Mouse (Mus musculus) adipocyte (in vitro differentiated cells): ENCODE measurements at regions not wholly inside any gene's neighbourhood (a gene's known extent, or its start where the extent isn't known, plus 50 kb on each side); places are given as distances from the start of the nearest gene placed in this dataset.

ENCODE experiments used
- DNase-seq: peaks from one replicate; pipeline ENCODE4 v3.0.0-alpha.2; 2016; ENCODE audit warnings: low spot score

- no peak for DNase-seq
These were observed 52.3 kb upstream of the Cux1 start for GRCm38 (mm10) chr5:136619315-136620231.

GRCm38 (mm10) chr5:136620234-136620633 is 52.9 kb upstream of the Cux1 start:
- no peak for DNase-seq

DNA sequence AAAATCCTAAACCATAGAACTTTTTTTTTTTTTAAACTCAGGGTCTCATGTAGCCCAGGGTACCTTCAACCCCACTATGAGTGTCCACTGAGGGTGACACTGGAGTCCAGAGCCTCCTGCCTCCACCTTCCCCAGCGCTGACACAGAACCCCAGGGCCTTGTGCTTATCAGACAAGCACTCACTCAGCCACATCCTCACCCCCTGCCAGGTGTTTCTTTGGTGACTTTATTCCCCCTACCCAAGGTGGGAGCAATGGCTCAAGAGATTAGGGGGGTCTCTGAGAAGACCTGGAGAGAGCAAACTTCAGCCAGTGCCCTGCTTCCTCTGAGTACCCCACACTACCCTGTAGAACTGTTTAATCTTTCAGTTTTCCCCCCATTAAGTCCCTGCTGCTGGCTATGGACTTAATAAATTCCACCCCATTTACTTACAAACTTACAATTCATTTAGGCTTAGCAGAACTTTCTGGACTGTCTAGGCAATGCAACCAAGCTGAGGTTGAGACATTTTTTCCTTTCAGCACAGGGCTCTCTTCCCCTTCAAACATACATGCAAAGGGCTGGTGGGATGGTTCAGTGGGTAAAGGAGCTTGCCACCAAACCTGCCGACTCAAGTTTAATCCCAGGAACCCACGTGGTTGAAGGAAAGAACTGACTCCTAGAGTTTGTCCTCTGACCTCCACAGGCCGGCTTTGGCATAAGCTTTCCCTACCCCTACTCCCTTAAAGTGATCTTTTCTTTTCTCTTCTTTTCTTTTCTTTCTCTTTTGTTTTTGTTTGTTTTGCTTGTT is 54.2 kb upstream of the Cux1 start:
- no peak for DNase-seq

DNA sequence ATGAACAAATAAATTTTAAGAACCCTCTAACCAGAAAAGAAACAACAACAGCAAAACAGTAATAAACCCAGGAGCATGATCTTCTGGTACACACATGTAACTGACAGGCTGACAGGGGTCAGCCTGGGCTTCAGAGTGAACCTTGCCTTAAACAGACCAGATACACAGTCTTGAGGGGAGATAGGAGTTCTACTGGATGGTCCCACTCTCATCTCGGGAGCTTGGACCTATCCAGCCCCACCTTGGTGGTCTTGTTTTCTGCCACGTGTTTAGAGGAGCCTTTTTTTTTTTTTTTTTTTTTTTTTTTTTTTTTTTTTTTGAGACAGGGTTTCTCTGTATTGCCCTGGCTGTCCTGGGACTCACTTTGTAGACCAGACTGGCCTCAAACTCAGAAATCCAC is 54.9 kb upstream of the Cux1 start:
- DNase-seq = no peak

DNA sequence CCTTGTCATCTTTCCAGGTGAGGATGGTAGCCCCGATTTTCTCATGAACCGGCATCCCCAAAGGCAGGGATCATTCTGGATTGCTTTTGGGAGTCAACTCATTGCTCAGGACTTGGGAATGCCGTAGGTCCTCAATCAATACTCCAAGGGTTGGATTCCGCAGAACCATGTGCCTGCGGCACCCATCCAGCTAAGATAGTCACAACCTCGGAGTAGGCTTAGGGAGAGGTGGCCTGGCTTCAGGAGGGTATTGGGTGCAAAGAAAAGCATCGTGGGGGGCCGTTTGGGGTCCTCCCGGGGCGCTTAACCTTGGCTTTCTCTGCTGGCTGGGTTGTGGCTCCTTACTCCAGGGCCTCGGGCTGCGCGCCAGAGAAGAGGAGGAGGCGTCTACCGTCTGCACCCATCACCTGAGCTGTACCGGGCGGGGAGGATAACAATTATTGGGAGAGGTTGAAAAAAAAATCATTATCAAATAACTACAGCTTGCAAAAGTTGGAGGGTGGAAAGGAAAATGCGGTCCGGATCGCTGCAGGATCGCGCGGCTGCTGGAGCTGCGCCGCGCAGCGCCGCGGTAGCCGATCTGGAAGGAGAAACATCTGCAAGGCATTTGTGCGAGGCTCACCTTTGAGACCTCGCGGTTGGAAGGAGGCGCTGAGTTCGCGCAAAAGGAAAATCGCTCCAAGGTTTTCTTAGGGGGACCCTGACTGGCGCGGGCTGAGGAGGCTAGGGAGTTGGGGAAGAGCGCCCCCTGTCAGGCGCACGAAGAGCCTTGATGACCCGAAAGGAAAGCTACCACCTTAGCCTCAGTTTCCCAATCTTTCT is 55.6 kb upstream of the Cux1 start:
- DNase-seq = peak; percentile 74

- DNase-seq = no peak
These were observed 56.5 kb upstream of the Cux1 start for GRCm38 (mm10) chr5:136623791-136624190.

DNA sequence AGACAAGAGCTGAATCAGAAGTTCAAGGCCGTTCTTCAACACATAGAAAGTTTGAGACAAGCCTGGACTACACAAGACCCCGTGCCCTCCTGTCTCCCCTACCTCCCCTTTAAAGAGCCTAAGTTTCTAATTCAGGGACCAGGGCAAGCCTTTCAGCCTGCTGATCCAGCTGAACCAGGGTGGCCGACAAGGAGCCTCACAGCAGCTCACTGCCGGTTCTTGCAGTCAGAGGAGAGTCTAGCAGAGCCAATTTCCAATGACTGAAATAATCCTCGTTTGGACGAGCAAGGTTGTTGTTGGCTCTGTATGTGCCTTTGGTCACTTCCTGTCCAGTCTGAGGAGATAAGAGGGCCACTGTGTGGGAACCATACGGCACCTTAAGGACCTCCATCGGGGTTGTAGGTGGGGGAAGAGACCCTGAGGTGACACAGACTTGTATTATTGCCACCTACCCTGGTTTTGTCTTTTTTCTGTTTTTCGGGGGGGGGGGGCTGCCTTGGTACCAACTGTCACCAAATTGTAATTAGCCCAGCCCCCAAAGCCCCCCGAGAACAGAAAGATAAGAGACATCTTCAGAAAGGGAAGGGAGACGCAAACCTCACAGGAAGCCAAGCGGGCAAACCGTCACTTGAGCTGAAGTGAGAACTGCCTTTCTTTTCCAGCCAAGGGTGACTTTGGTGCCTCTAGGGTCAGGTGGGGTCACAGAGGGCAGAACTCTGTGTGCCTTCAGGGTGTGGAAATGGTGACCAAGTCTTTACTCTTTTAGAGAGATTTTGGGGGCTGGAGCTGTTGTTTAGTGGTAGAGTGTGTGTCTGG is 58.1 kb upstream of the Cux1 start:
- no peak for DNase-seq

GRCm38 (mm10) chr5:136626142-136626771 is 59.0 kb upstream of the Cux1 start:
- no peak for DNase-seq

GRCm38 (mm10) chr5:136626891-136627290 is 59.6 kb upstream of the Cux1 start:
- DNase-seq = peak; percentile 53

DNA sequence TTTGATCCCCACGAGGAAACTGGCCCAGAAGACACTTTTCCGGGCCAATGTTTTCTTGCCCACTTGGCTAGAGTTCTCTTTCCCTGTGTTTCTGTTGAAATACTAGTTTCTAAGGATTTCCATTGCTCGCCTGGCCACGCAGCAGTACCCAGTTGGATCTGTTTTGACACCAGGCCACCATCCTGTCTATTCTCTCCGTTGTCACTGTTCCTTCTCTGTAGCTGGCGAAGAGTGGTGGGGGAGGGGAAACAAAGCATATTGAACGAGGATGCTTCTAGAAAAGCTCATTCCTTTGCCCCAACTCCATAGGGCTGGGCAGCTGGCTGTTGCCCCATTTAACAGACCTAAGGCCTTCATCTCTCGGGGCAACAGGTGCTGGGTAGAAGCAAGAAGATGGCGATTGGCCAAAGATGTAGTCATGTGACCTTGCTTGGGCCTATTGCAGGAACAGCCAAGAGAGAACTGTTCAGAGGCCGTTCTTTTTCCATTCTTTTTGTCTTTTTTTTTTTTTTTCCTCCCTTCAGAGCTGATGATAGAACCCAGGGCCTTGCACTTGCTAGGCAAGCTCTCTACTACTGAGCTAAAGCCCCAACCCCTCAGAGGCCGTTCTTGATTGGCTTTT is 60.5 kb upstream of the Cux1 start:
- DNase-seq = peak; percentile 92

- DNase-seq = no peak
These were observed 61.2 kb upstream of the Cux1 start for GRCm38 (mm10) chr5:136628502-136628901.

- DNase-seq = no peak
These were observed 60.7 kb upstream of the Myl10 start for GRCm38 (mm10) chr5:136632286-136632685.

DNA sequence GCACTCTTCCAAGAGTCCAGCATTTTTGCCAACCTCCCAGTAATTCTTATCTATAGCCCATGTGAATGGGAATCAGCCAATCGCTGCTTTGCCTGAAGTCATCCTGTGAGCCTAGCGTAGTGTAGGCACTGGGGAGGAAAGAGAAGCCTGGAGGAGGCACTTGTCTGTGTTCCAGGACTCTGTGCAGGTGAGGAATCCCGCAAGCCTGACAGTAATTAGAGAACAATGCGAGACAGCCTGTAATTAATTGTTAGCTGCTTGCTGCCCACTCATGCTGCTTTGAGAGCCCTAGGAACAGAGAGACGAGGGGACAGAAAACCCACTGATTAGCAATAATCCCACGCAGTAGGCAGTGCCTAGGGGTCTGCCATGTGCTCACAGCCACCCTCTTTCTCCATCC is 59.0 kb upstream of the Myl10 start:
- DNase-seq = no peak

- no peak for DNase-seq
These were observed 57.8 kb upstream of the Myl10 start for GRCm38 (mm10) chr5:136635119-136635518.

- no peak for DNase-seq
These were observed 56.5 kb upstream of the Myl10 start for GRCm38 (mm10) chr5:136636476-136636875.

GRCm38 (mm10) chr5:136637872-136638271 is 55.1 kb upstream of the Myl10 start:
- no peak for DNase-seq

DNA sequence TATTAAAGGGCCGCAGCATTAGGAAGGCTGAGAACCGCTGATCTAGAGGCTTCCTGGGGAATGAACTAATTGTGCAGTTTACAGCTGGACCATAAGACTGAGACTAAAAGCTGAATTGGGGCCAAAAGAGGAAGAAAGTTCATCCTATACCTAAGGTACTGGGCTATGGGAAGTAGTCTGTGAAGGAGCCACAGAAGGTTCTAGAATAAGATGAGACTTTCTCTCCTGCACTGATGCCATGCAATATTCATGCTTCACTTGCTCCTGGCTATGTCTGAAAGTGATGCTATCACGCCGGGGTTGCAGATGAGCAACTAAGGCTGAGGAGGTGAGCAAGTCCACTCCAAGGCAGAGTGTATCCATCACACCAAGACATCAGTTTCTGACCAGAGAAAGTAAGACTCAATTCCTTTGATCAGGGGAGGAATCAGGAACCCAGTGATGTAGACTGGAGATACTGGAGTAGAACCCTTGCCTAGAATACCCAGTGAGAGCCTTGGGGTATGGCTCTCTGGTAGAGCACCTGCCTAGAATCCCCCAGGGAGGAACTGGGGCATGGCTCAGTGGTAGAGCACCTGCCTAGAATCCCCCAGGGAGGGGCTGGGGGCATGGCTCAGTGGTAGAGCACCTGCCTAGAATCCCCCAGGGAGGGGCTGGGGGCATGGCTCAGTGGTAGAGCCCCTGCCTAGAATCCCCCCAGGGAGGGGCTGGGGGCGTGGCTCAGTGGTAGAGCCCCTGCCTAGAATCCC is 51.9 kb upstream of the Myl10 start:
- no peak for DNase-seq

DNA sequence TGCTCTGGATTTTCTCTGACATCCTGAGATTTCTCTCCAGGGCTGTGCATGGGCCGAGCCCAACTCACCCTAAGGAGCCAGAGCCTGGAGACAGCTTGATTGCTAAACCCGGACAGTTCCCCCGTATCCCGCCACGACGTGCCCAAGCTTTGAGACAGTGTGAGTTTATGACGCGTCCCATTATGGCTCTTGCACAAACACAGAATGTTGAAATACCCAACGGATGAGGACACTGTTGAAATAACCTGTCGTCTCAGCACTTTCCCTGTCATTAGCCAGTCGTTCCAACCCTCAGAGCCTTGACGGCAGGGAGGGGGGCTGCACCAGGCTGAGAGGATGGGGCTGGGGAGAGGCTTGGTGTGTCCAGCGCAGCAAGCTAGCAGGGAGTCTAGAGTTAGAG is 50.7 kb upstream of the Myl10 start:
- no peak for DNase-seq
